In genomic region chr4:116063855-116064254, GRCm38 (mm10) we compare ENCODE assay signal across 24 mouse cellular contexts. TPM values are rescaled to one million over a fixed set of nuclear protein-coding genes. Genes with fewer than 3 reads are reported as not detected.
A peak's percentile ranks its signal among the peaks of the same experiment; 100 is the strongest.
DNase-seq lines count a peak whose midpoint lies in the region; ATAC-seq and TF ChIP-seq lines count a peak whose summit lies in the region.
"Had no signal": no experiment of that assay in that cellular context is flagged by ENCODE, and none has a peak within 500 bp of the region (broad histone marks: within the 10 kb centered on the region; RNA-seq: fewer than 3 reads in every experiment).

No protein-coding gene starts in this region.

- H3K4me2 ChIP-seq in liver, embryonic 15.5 days = no peak overlapping the region
- H3K4me2 ChIP-seq: embryonic facial prominence, embryonic 15.5 days; heart, embryonic 15.5 days; hindbrain, embryonic 13.5 days had no signal

- no peak overlapping the region for H3K4me3 ChIP-seq in G1E (ENCODE audit: low read depth, low read length)
- no peak overlapping the region for H3K4me3 ChIP-seq in liver, embryonic 15.5 days (replicated peaks)
- H3K4me3 ChIP-seq: embryonic facial prominence, embryonic 15.5 days; erythroblast, embryonic 14.5 days; forebrain, embryonic 10.5 days; heart, embryonic 10.5 days; heart, embryonic 15.5 days; hindbrain, embryonic 13.5 days had no signal

- DNase-seq in G1E (ENCODE audit: low spot score) = peak; percentile 26
- peak; percentile 14 for DNase-seq in c-Kit-positive CD71-positive TER-119-negative erythroid progenitor cells, embryonic 14.5 days (ENCODE audit: low read depth)
- DNase-seq in urinary bladder, postnatal 10 days (ENCODE audit: low spot score) = no peak
- DNase-seq in cerebellum, adult 9-10 months = no peak
- DNase-seq in layer of hippocampus, postnatal 14 days (ENCODE audit: low spot score in 2 of 2) = no peak
- DNase-seq: adrenal gland, adult 2 months; adrenal gland, postnatal 25 days; B cell, adult 2 months; cerebellum, adult 2 months; cerebellum, postnatal 14 days; embryo, embryonic 11 days; gastrocnemius, postnatal 36 days; heart, adult 18-20 months; heart, postnatal 14 days had no signal

- H3K4me1 ChIP-seq in G1E (ENCODE audit: insufficient read depth, low read depth, low read length) = peaks cover 24% of the 10 kb centered on the region
- peaks cover 7% of the 10 kb centered on the region; the same call in 1 of the 2 replicates for H3K4me1 ChIP-seq in liver, embryonic 15.5 days (replicated peaks)
- H3K4me1 ChIP-seq: embryonic facial prominence, embryonic 15.5 days; forebrain, embryonic 10.5 days; heart, embryonic 10.5 days; heart, embryonic 15.5 days; hindbrain, embryonic 13.5 days had no signal

- no peak for TF ChIP-seq CTCF in G1E (IDR thresholded peaks at IDR 0.05; ENCODE audit: low read depth, low read length)

- peak; percentile 96 for ATAC-seq in G1E (ENCODE audit: extremely low read depth, insufficient number of reproducible peaks, low FRiP score, poor library complexity, severe bottlenecking)
- ATAC-seq in liver, embryonic 15.5 days (ENCODE audit: insufficient read depth) = peak; percentile 28; the same call in 1 of the 2 replicates
- ATAC-seq: CD4-positive, CD25-positive, alpha-beta regulatory T cell, adult 4 months; forebrain, embryonic 14.5 days; hindbrain, postnatal 0 days had no signal

- H3K27me3 ChIP-seq in G1E (ENCODE audit: insufficient read depth, low read length) = no peaks in the 10 kb centered on the region
- H3K27me3 ChIP-seq in liver, embryonic 15.5 days = no peaks in the 10 kb centered on the region
- H3K27me3 ChIP-seq: embryonic facial prominence, embryonic 15.5 days; heart, embryonic 15.5 days; hindbrain, embryonic 13.5 days had no signal

- no peak overlapping the region for H3K27ac ChIP-seq in liver, embryonic 15.5 days (replicated peaks)
- H3K27ac ChIP-seq: embryonic facial prominence, embryonic 15.5 days; forebrain, embryonic 10.5 days; heart, embryonic 10.5 days; heart, embryonic 15.5 days; hindbrain, embryonic 13.5 days; hindbrain, postnatal 0 days had no signal

- no peak overlapping the region for H3K9ac ChIP-seq in liver, embryonic 15.5 days
- H3K9ac ChIP-seq: embryonic facial prominence, embryonic 15.5 days; heart, embryonic 15.5 days; hindbrain, embryonic 13.5 days had no signal

- no peaks in the 10 kb centered on the region for H3K9me3 ChIP-seq in G1E (replicated peaks)
- no peaks in the 10 kb centered on the region for H3K9me3 ChIP-seq in liver, embryonic 15.5 days (replicated peaks)
- H3K9me3 ChIP-seq: embryonic facial prominence, embryonic 15.5 days; forebrain, embryonic 10.5 days; heart, embryonic 10.5 days; heart, embryonic 15.5 days; hindbrain, embryonic 13.5 days had no signal

- 17% methylated on average over 1 of the region's 1 CpGs for whole genome bisulfite sequencing in liver, embryonic 15.5 days (ENCODE audit: insufficient replicate concordance)

- peaks cover 35% of the 10 kb centered on the region for H3K36me3 ChIP-seq in G1E (replicated peaks)
- H3K36me3 ChIP-seq in liver, embryonic 15.5 days (replicated peaks) = peaks cover 38% of the 10 kb centered on the region

RNA-seq across cellular contexts. Expression of gene Nsun4, which starts 10.2 kb away (rescaled TPM):
- total RNA-seq in G1E (2014; fragmentation: Nextera tagmentation) = 11.7 and 25.6 TPM in 2 replicates
- 13.6 and 14.6 TPM in 2 replicates for total RNA-seq in G1E (2017)
- polyA plus RNA-seq in G1E (2012) = 0.31 and 0.32 TPM in 2 replicates
- 9.0 and 9.8 TPM in 2 replicates for polyA plus RNA-seq in liver, embryonic 15.5 days (2015; fragmentation: Nextera tagmentation; extraction: Ambion mirVana)
- 10 to 100 TPM in 1 of 2 experiments, 1 to 10 TPM in 1; 9.0 to 10.8 TPM for total RNA-seq in layer of hippocampus, postnatal 14 days (2021)

RNA-seq across cellular contexts. Expression of gene Uqcrh, which starts 11.0 kb away (rescaled TPM):
- total RNA-seq in G1E (2014; fragmentation: Nextera tagmentation) = 103 and 132 TPM in 2 replicates
- 455 and 620 TPM in 2 replicates for total RNA-seq in G1E (2017)
- 31.1 and 31.2 TPM in 2 replicates for polyA plus RNA-seq in G1E (2012)
- polyA plus RNA-seq in liver, embryonic 15.5 days (2015; fragmentation: Nextera tagmentation; extraction: Ambion mirVana) = 303 and 305 TPM in 2 replicates
- 100 to 1,000 TPM; 428 to 464 TPM for total RNA-seq in layer of hippocampus, postnatal 14 days (2021)

RNA-seq across cellular contexts. Expression of gene Lrrc41, which starts 11.2 kb away (rescaled TPM):
- 89.0 and 109 TPM in 2 replicates for total RNA-seq in G1E (2014; fragmentation: Nextera tagmentation)
- total RNA-seq in G1E (2017) = 44.9 and 49.4 TPM in 2 replicates
- polyA plus RNA-seq in G1E (2012) = 36.3 and 55.8 TPM in 2 replicates
- polyA plus RNA-seq in liver, embryonic 15.5 days (2015; fragmentation: Nextera tagmentation; extraction: Ambion mirVana) = 25.5 and 27.6 TPM in 2 replicates
- total RNA-seq in layer of hippocampus, postnatal 14 days (2021) = 10 to 100 TPM; 46.9 to 49.4 TPM

RNA-seq across cellular contexts. Expression of gene Faah, which starts 46.1 kb away (rescaled TPM):
- 0.73 and 1.7 TPM in 2 replicates for total RNA-seq in G1E (2014; fragmentation: Nextera tagmentation)
- total RNA-seq in G1E (2017) = 1.0 and 1.4 TPM in 2 replicates
- 0.46 and 0.78 TPM in 2 replicates for polyA plus RNA-seq in G1E (2012)
- polyA plus RNA-seq in liver, embryonic 15.5 days (2015; fragmentation: Nextera tagmentation; extraction: Ambion mirVana) = 10.0 and 12.7 TPM in 2 replicates
- total RNA-seq in layer of hippocampus, postnatal 14 days (2021) = 100 to 1,000 TPM; 123 to 126 TPM

RNA-seq across cellular contexts. Expression of gene Rad54l, which starts 59.6 kb away (rescaled TPM):
- total RNA-seq in G1E (2014; fragmentation: Nextera tagmentation) (46.1 and 56.1 TPM in 2 replicates), G1E (2017) (43.2 and 47.0 TPM in 2 replicates)
- 2.4 and 3.4 TPM in 2 replicates for polyA plus RNA-seq in G1E (2012)
- polyA plus RNA-seq in liver, embryonic 15.5 days (2015; fragmentation: Nextera tagmentation; extraction: Ambion mirVana) = 26.0 and 26.8 TPM in 2 replicates
- total RNA-seq in layer of hippocampus, postnatal 14 days (2021) = 1 to 10 TPM; 1.2 TPM

Comparison
In these comparisons a context has a peak if more than half of its experiments do, and no peak if none do; other contexts are left out.
1. DNase-seq: peak in G1E (single experiment) and c-Kit-positive CD71-positive TER-119-negative erythroid progenitor cells, embryonic 14.5 days (single experiment); none in urinary bladder, postnatal 10 days (single experiment), cerebellum, adult 9-10 months (single experiment) and layer of hippocampus, postnatal 14 days (0 of 2).